Mouse (Mus musculus) fibroblast of lung, adult 2 months (primary cell): ENCODE results near the gene Svopl.

ENCODE experiments used
- DNase-seq: peaks from one replicate; pipeline ENCODE4 v3.0.0-alpha.2; 2011; ENCODE audit warnings: low read depth

The Svopl gene

DNA sequence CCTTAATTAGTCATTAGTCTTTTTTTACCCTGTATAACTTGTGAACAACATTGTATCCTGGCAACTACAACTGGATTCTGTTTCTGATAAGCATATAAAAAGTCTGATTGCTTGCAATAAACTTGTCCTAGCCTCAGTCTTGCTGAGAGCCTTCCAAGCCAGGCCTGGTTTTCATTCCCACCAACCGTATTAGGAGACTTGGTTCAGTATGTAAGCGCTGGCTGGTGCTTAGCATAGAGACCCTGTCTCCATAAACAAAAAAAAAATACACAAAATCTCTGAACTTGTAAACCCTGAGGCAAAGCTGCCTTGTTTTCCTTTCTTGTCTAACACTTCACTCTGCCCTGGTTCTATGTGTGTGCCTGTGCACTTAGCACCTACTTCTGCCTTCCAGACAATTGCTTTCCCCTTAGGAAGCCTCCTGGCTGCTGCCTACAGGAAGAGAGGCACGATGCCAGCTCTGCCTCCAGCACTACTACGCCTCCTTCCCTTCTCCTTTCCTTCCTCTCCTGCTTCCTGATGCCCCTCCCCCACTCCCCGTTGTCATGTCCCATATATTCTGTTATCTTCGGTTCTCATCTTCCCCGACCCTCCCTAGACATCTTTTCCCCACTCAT, 14.8 kb downstream of the Svopl start:
- DNase-seq, result no peak

DNA sequence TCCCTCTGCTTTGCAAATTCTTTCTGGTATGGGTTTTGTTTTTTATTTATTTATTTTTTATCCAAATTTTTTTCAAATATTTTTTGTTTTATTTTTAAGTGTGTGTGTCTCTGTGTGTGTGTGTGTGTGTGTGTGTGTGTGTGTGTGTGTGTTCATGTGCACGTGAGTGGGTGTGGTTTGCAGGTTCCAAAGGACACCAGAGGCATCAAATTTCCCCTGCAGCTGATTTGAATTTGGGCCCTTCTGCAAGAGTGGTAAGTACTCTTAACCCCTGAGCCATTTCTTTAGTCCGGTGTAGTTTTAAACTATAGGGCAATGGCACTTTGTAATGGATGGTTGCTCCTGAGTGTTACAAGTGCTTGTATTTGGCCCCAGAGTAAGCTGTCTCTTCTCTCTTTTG, 18.6 kb downstream of the Svopl start:
- DNase-seq, result no peak

GRCm38 (mm10) chr6:38027771-38028170, 19.0 kb downstream of the Svopl start:
- no peak for DNase-seq

GRCm38 (mm10) chr6:38023284-38023683, 23.5 kb downstream of the Svopl start:
- DNase-seq, result no peak

GRCm38 (mm10) chr6:38021406-38021805, 25.4 kb downstream of the Svopl start:
- no peak for DNase-seq

- DNase-seq, result no peak
These were observed 34.0 kb downstream of the Svopl start for GRCm38 (mm10) chr6:38012829-38013228.

- DNase-seq, result peak; percentile 42
These were observed 39.3 kb downstream of the Svopl start for GRCm38 (mm10) chr6:38007459-38007858.

- no peak for DNase-seq
These were observed 79.4 kb downstream of the Svopl start for GRCm38 (mm10) chr6:37967386-37967785.

DNA sequence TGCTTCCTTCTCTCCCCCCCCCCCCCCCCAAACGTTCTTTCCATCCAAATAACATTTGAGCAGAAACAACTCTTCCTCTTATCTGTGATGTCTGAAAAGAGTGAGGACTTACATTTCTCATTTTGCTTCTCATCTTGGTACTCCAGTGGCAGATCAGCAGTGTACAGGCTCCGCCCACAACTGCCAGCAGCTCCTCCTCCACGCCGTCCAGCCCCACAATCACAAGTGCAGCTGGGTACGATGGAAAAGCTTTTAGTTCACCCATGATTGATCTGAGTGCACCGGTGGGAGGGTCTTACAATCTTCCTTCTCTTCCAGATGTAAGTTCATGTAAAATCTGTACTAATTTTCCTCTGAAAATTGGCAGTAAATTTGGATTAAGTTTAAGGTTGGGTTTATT, 95.5 kb downstream of the Svopl start:
- DNase-seq, result no peak

DNA sequence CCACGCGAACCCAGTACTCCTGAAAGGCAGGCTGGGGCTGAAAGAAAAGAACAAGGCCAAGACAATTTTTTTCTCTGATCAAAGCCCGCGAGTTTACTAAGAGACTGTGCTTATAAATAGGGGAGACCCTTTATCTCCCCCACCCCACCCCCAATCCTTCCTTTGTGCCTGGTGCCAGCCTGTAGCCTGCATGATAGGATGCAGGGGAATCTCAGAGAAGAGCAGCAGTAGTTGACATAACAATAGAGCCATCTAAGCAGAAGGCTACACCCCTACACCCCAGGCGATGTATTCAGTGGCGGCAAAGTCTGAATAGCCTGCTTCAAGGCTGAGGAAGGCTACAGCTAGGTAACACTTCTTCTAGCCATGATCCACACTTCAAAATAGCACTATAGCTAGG, 110.3 kb downstream of the Svopl start:
- DNase-seq, result no peak
